Mouse (Mus musculus): ENCODE measurements at regions not wholly inside any gene's neighbourhood (a gene's known extent, or its start where the extent isn't known, plus 50 kb on each side); places are given as distances from the start of the nearest gene placed in this dataset.

- peak; percentile 83 for ATAC-seq (replicated peaks; ENCODE audit: low read depth, poor library complexity, severe bottlenecking)
Measured at GRCm38 (mm10) chr10:96934661-96935060, 317.9 kb downstream of the Btg1 start.

- ATAC-seq (replicated peaks; ENCODE audit: low read depth, poor library complexity, severe bottlenecking): no peak
Measured at GRCm38 (mm10) chr10:96940887-96941518, 324.2 kb downstream of the Btg1 start.

- no peak for ATAC-seq (replicated peaks; ENCODE audit: low read depth, poor library complexity, severe bottlenecking)
Measured at GRCm38 (mm10) chr10:96944229-96944628, 327.4 kb downstream of the Btg1 start.

- ATAC-seq (replicated peaks; ENCODE audit: low read depth, poor library complexity, severe bottlenecking): no peak
Measured at GRCm38 (mm10) chr10:96947971-96948370, 331.2 kb downstream of the Btg1 start.

GRCm38 (mm10) chr10:96948871-96949270 lies 332.1 kb downstream of the Btg1 start:
- no peak for ATAC-seq (replicated peaks; ENCODE audit: low read depth, poor library complexity, severe bottlenecking)

- no peak for ATAC-seq (replicated peaks; ENCODE audit: low read depth, poor library complexity, severe bottlenecking)
Measured at GRCm38 (mm10) chr10:96955036-96955775, 338.4 kb downstream of the Btg1 start.

GRCm38 (mm10) chr10:96955776-96956448 lies 339.1 kb downstream of the Btg1 start:
- ATAC-seq (replicated peaks; ENCODE audit: low read depth, poor library complexity, severe bottlenecking): no peak

GRCm38 (mm10) chr10:96956449-96956834 lies 339.6 kb downstream of the Btg1 start:
- ATAC-seq (replicated peaks; ENCODE audit: low read depth, poor library complexity, severe bottlenecking): no peak

- no peak for ATAC-seq (replicated peaks; ENCODE audit: low read depth, poor library complexity, severe bottlenecking)
Measured at GRCm38 (mm10) chr10:96957019-96957418, 340.2 kb downstream of the Btg1 start.

GRCm38 (mm10) chr10:96969825-96970224 lies 353.0 kb downstream of the Btg1 start:
- no peak for ATAC-seq (replicated peaks; ENCODE audit: low read depth, poor library complexity, severe bottlenecking)

GRCm38 (mm10) chr10:96970737-96971136 lies 353.9 kb downstream of the Btg1 start:
- no peak for ATAC-seq (replicated peaks; ENCODE audit: low read depth, poor library complexity, severe bottlenecking)

GRCm38 (mm10) chr10:96971810-96972209 lies 355.0 kb downstream of the Btg1 start:
- ATAC-seq (replicated peaks; ENCODE audit: low read depth, poor library complexity, severe bottlenecking): no peak

- ATAC-seq (replicated peaks; ENCODE audit: low read depth, poor library complexity, severe bottlenecking): no peak
Measured at GRCm38 (mm10) chr10:96974326-96974977, 357.6 kb downstream of the Btg1 start.

GRCm38 (mm10) chr10:96976691-96977090 lies 359.9 kb downstream of the Btg1 start:
- no peak for ATAC-seq (replicated peaks; ENCODE audit: low read depth, poor library complexity, severe bottlenecking)

- ATAC-seq (replicated peaks; ENCODE audit: low read depth, poor library complexity, severe bottlenecking): no peak
Measured at GRCm38 (mm10) chr10:96980494-96980831, 363.7 kb downstream of the Btg1 start.

- ATAC-seq (replicated peaks; ENCODE audit: low read depth, poor library complexity, severe bottlenecking): no peak
Measured at GRCm38 (mm10) chr10:96980832-96981515, 364.2 kb downstream of the Btg1 start.

- no peak for ATAC-seq (replicated peaks; ENCODE audit: low read depth, poor library complexity, severe bottlenecking)
Measured at GRCm38 (mm10) chr10:96981516-96981869, 364.7 kb downstream of the Btg1 start.

- no peak for ATAC-seq (replicated peaks; ENCODE audit: low read depth, poor library complexity, severe bottlenecking)
Measured at GRCm38 (mm10) chr10:97000871-97001270, 384.1 kb downstream of the Btg1 start.

GRCm38 (mm10) chr10:97008873-97009272 lies 392.1 kb downstream of the Btg1 start:
- no peak for ATAC-seq (replicated peaks; ENCODE audit: low read depth, poor library complexity, severe bottlenecking)

GRCm38 (mm10) chr10:97009859-97010258 lies 393.1 kb downstream of the Btg1 start:
- ATAC-seq (replicated peaks; ENCODE audit: low read depth, poor library complexity, severe bottlenecking): no peak
